Mouse (Mus musculus) retina, adult 2 months (tissue): ENCODE results near the gene Dlx4.

Experiments
- DNase-seq: peaks from one replicate; pipeline ENCODE4 v3.0.0-alpha.2; 2012; ENCODE audit warnings: low read depth, low spot score

Dlx4 gene

GRCm38 (mm10) chr11:95142980-95143575 is 3.0 kb downstream of the Dlx4 start:
- DNase-seq, result no peak

GRCm38 (mm10) chr11:95142258-95142657 is 3.8 kb downstream of the Dlx4 start:
- no peak for DNase-seq

GRCm38 (mm10) chr11:95139871-95140270 is 6.2 kb downstream of the Dlx4 start:
- no peak for DNase-seq

- DNase-seq, result no peak
Measured at GRCm38 (mm10) chr11:95137281-95137680, 8.8 kb downstream of the Dlx4 start.

- no peak for DNase-seq
Measured at GRCm38 (mm10) chr11:95133321-95133720, 12.7 kb downstream of the Dlx4 start.

GRCm38 (mm10) chr11:95130668-95131252 is 15.3 kb downstream of the Dlx4 start:
- DNase-seq, result no peak

- no peak for DNase-seq
Measured at GRCm38 (mm10) chr11:95128359-95128758, 17.7 kb downstream of the Dlx4 start.

GRCm38 (mm10) chr11:95126272-95127245 is 19.5 kb downstream of the Dlx4 start:
- peak; percentile 11 for DNase-seq

- no peak for DNase-seq
Measured at GRCm38 (mm10) chr11:95125366-95125948, 20.6 kb downstream of the Dlx4 start.

- DNase-seq, result no peak
Measured at GRCm38 (mm10) chr11:95122100-95122489, 24.0 kb downstream of the Dlx4 start.

GRCm38 (mm10) chr11:95121161-95122099 is 24.6 kb downstream of the Dlx4 start:
- no peak for DNase-seq

- no peak for DNase-seq
Measured at GRCm38 (mm10) chr11:95120633-95121020, 25.4 kb downstream of the Dlx4 start.

- DNase-seq, result no peak
Measured at GRCm38 (mm10) chr11:95119990-95120632, 26.0 kb downstream of the Dlx4 start, which contains the start of gene Dlx3. Gene Dlx3, plus strand, starts transcription at chr11:95120119.

GRCm38 (mm10) chr11:95118505-95118904 is 27.6 kb downstream of the Dlx4 start:
- peak; percentile 22 for DNase-seq

GRCm38 (mm10) chr11:95117030-95117429 is 29.0 kb downstream of the Dlx4 start:
- DNase-seq, result peak; percentile 67

GRCm38 (mm10) chr11:95110081-95110480 is 36.0 kb downstream of the Dlx4 start:
- DNase-seq, result no peak

- no peak for DNase-seq
Measured at GRCm38 (mm10) chr11:95109000-95109399, 37.1 kb downstream of the Dlx4 start.

- peak; percentile 79 for DNase-seq
Measured at GRCm38 (mm10) chr11:95106440-95107236, 39.4 kb downstream of the Dlx4 start.

GRCm38 (mm10) chr11:95105274-95105874 is 40.7 kb downstream of the Dlx4 start:
- DNase-seq, result no peak
